Mouse (Mus musculus): ENCODE measurements around the gene Dao. TPM values are rescaled to one million over a fixed set of nuclear protein-coding genes. Genes with fewer than 3 reads are reported as not detected.

Dao gene
- polyA plus RNA-seq, 1 experiment from 2014 or later: 7.7 TPM

DNA sequence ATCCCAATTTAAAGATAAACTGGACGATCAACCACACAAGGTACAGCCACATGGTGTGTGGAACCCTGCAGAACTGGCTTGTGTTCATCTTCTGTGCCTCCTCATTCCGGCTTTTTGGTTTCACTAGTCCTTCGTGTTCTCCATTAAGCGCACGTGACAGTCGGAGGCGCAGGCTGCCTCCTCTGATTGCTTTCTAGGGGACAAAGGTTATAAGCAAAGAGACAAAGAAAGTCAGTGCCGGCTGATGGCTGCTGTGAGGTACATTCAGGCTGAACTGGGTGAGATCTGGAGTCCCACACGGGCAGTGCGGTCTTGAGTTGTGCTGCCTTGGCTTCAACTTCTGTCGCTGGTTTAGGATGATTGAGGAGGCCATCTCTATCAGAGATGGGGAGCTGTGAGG, 1.1 kb downstream of the Dao start:
- Histone ChIP-seq H3K27ac (ENCODE audit: low read depth, low read length) (no peak overlapping the region), H3K4me3 (ENCODE audit: low read length) (no peak overlapping the region), H3K4me2 (replicated peaks; ENCODE audit: low read depth, low read length) (no peak overlapping the region), H3K4me1 (ENCODE audit: control insufficient read depth, insufficient read depth, low read length) (no peaks in the 10 kb centered on the region), H3K9ac (ENCODE audit: low read depth, low read length) (no peak overlapping the region), H3K9me3 (ENCODE audit: control insufficient read depth, low read length) (no peaks in the 10 kb centered on the region), H3K36me3 (ENCODE audit: control insufficient read depth, insufficient read depth, low read length) (no peaks in the 10 kb centered on the region), H3K27me3 (ENCODE audit: control insufficient read depth, insufficient read depth, low read length) (no peaks in the 10 kb centered on the region)
- 68% methylated on average over 11 of the region's 11 CpGs for WGBS
- no peak for ATAC-seq (ENCODE audit: low FRiP score, low TSS enrichment)

DNA sequence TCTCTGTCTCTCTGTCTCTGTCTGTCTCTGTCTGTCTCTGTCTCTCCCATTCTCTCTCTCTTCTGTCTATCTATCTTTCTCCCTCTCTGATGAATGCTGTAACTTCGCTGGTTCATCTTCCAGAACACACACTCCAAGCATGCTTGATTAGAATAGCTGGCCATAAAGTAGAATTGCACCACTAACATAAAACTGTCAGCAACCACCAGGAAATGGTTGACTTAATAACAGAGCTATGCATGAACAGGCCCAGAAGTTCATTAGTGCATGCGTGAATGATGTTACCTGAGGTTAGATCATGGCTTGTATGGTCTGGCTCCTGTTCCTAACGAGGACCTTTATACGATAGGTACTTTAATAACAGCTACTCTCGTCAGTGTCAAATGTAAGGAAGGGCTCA, 1.6 kb downstream of the Dao start:
- WGBS: 24% methylated on average over 5 of the region's 5 CpGs
- no peaks in the 10 kb centered on the region for H3K4me1 ChIP-seq (ENCODE audit: control insufficient read depth, insufficient read depth, low read length)
- H3K4me3 ChIP-seq (ENCODE audit: low read length): no peak overlapping the region
- no peak for ATAC-seq (ENCODE audit: low FRiP score, low TSS enrichment)
- H3K9me3 ChIP-seq (ENCODE audit: control insufficient read depth, low read length): no peaks in the 10 kb centered on the region
- no peak overlapping the region for H3K9ac ChIP-seq (ENCODE audit: low read depth, low read length)
- H3K4me2 ChIP-seq (replicated peaks; ENCODE audit: low read depth, low read length): no peak overlapping the region
- no peaks in the 10 kb centered on the region for H3K36me3 ChIP-seq (ENCODE audit: control insufficient read depth, insufficient read depth, low read length)
- no peak overlapping the region for H3K27ac ChIP-seq (ENCODE audit: low read depth, low read length)
- H3K27me3 ChIP-seq (ENCODE audit: control insufficient read depth, insufficient read depth, low read length): no peaks in the 10 kb centered on the region

GRCm38 (mm10) chr5:114006974-114007373, 3.5 kb downstream of the Dao start:
- no peaks in the 10 kb centered on the region for H3K4me1 ChIP-seq (ENCODE audit: control insufficient read depth, insufficient read depth, low read length)
- no peaks in the 10 kb centered on the region for H3K9me3 ChIP-seq (ENCODE audit: control insufficient read depth, low read length)
- 60% methylated on average over 4 of the region's 4 CpGs for WGBS
- no peak; the same call in 1 of the 2 replicates for ATAC-seq (ENCODE audit: low FRiP score, low TSS enrichment)
- no peaks in the 10 kb centered on the region for H3K27me3 ChIP-seq (ENCODE audit: control insufficient read depth, insufficient read depth, low read length)
- H3K36me3 ChIP-seq (ENCODE audit: control insufficient read depth, insufficient read depth, low read length): no peaks in the 10 kb centered on the region
- H3K27ac ChIP-seq (ENCODE audit: low read depth, low read length): no peak overlapping the region
- no peak overlapping the region for H3K9ac ChIP-seq (ENCODE audit: low read depth, low read length)
- H3K4me2 ChIP-seq (replicated peaks; ENCODE audit: low read depth, low read length): no peak overlapping the region
- no peak overlapping the region for H3K4me3 ChIP-seq (ENCODE audit: low read length)

DNA sequence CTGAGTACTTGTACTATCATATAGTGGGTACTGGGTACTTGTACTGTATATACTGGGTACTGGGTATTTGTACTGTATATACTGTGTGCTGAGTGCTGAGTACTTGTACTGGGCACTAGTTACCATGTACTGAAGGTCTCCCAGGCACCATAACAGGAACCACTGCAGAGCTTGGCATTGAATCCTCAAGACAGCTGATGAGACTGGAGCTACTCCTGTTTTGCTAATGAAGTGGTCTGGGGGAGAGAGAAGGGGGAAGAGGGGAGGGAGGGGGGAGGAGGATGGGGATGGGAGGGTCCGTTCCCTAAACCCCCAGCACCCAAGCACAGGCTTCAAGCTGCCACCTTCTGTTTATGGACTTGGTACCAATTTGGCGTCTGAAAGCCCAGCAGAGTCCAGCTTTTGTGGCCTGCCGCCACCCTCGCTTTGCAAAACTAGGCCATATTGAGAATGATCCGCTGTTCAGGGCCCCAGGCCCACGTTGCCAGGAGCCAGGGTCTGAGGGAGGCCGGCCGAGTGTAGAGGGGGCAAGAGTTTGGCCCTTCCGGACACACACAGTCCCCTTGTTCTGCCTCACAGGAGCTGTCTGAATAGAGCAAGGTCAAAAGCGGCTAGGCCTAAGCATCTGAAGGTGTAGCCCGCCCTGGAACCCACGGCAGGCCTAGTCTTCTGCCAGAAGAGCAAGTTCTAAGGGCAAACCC, 4.4 kb downstream of the Dao start:
- Histone ChIP-seq H3K4me2 (replicated peaks; ENCODE audit: low read depth, low read length) (no peak overlapping the region), H3K36me3 (ENCODE audit: control insufficient read depth, insufficient read depth, low read length) (no peaks in the 10 kb centered on the region), H3K27me3 (ENCODE audit: control insufficient read depth, insufficient read depth, low read length) (no peaks in the 10 kb centered on the region), H3K27ac (ENCODE audit: low read depth, low read length) (no peak overlapping the region), H3K9ac (ENCODE audit: low read depth, low read length) (no peak overlapping the region), H3K4me1 (ENCODE audit: control insufficient read depth, insufficient read depth, low read length) (no peaks in the 10 kb centered on the region), H3K4me3 (ENCODE audit: low read length) (no peak overlapping the region), H3K9me3 (ENCODE audit: control insufficient read depth, low read length) (no peaks in the 10 kb centered on the region)
- WGBS: 77% methylated on average over 12 of the region's 12 CpGs
- no peak for ATAC-seq (ENCODE audit: low FRiP score, low TSS enrichment)

DNA sequence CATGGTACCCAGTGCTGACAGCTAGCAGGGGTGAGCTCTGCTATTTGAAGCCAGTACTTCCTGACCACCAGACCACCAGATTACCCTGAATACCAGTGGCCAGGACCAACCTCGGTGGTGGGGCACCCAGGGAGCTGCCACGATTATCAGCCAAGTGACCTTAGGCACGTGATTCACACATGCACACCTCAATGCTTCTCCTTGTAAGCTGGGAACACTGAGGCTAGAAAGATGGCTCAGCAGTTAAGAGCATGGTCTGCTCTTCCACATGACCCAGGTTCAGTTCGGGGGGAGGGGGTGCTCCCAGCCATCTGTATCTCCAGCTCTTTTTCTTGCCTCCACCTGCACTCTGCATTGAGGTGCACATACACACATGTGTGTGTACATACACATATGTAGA, 5.5 kb downstream of the Dao start:
- ATAC-seq (ENCODE audit: low FRiP score, low TSS enrichment): no peak
- Histone ChIP-seq H3K4me1 (ENCODE audit: control insufficient read depth, insufficient read depth, low read length) (no peaks in the 10 kb centered on the region), H3K27me3 (ENCODE audit: control insufficient read depth, insufficient read depth, low read length) (no peaks in the 10 kb centered on the region), H3K9me3 (ENCODE audit: control insufficient read depth, low read length) (no peaks in the 10 kb centered on the region), H3K4me3 (ENCODE audit: low read length) (no peak overlapping the region), H3K4me2 (replicated peaks; ENCODE audit: low read depth, low read length) (no peak overlapping the region), H3K27ac (ENCODE audit: low read depth, low read length) (no peak overlapping the region), H3K36me3 (ENCODE audit: control insufficient read depth, insufficient read depth, low read length) (no peaks in the 10 kb centered on the region), H3K9ac (ENCODE audit: low read depth, low read length) (no peak overlapping the region)
- 72% methylated on average over 4 of the region's 4 CpGs for WGBS

DNA sequence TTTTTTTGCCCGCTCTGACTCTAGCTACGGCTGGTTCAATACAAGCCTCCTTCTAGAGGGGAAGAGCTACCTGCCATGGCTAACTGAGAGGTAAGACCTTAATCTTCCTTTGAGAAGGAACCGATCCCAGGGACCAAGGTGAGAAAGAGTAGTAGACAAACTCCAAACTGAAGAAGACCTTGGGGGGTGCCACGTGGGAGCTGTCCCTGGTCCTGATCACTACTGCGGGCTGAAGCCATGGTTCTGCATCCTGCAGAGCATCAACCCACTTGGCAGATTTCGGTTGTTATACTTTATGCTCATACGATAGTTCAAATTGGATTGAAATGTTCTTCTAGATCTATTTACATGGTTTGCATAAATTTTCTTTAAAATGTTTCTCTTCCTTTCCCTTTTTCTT, 11.6 kb downstream of the Dao start:
- H3K27ac ChIP-seq (ENCODE audit: low read depth, low read length): no peak overlapping the region
- no peak for ATAC-seq (ENCODE audit: low FRiP score, low TSS enrichment)
- WGBS: 66% methylated on average over 7 of the region's 7 CpGs

DNA sequence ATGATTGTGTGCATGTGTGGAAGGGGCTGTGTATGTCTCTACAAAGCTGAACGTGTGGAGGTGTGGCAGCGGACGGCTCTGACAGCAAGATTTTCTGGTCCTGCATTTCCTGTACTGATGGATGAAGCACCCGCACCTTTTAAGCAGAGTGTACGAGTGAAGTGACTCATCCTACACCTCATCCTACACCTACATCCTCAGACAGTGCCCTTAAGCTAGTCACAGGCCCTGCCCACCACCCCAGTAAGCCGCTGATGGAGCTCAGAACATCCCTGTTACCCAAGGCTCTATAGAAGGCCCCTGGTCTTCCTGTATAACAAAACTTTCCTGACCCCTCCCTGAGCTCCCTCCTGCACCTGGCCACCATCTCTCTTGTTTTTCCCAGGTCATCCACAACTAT, 20.9 kb downstream of the Dao start:
- Histone ChIP-seq H3K9ac (ENCODE audit: low read depth, low read length) (no peak overlapping the region), H3K9me3 (ENCODE audit: control insufficient read depth, low read length) (no peaks in the 10 kb centered on the region), H3K4me1 (ENCODE audit: control insufficient read depth, insufficient read depth, low read length) (no peaks in the 10 kb centered on the region), H3K27me3 (ENCODE audit: control insufficient read depth, insufficient read depth, low read length) (no peaks in the 10 kb centered on the region), H3K27ac (ENCODE audit: low read depth, low read length) (no peak overlapping the region), H3K4me3 (ENCODE audit: low read length) (no peak overlapping the region), H3K36me3 (ENCODE audit: control insufficient read depth, insufficient read depth, low read length) (no peaks in the 10 kb centered on the region), H3K4me2 (replicated peaks; ENCODE audit: low read depth, low read length) (peak overlapping the region; percentile 6; the same call in 1 of the 2 replicates)
- no peak for ATAC-seq (ENCODE audit: low FRiP score, low TSS enrichment)
- 60% methylated on average over 6 of the region's 6 CpGs for WGBS

More for the DNA sequence above, 11.6 kb downstream of the Dao start:
- Histone ChIP-seq H3K4me1 (ENCODE audit: control insufficient read depth, insufficient read depth, low read length) (no peaks in the 10 kb centered on the region), H3K36me3 (ENCODE audit: control insufficient read depth, insufficient read depth, low read length) (no peaks in the 10 kb centered on the region), H3K9ac (ENCODE audit: low read depth, low read length) (no peak overlapping the region), H3K27me3 (ENCODE audit: control insufficient read depth, insufficient read depth, low read length) (no peaks in the 10 kb centered on the region), H3K9me3 (ENCODE audit: control insufficient read depth, low read length) (no peaks in the 10 kb centered on the region), H3K4me3 (ENCODE audit: low read length) (no peak overlapping the region), H3K4me2 (replicated peaks; ENCODE audit: low read depth, low read length) (no peak overlapping the region)

GRCm38 (mm10) chr5:114024885-114025284, 21.4 kb downstream of the Dao start:
- Histone ChIP-seq H3K4me3 (ENCODE audit: low read length) (no peak overlapping the region), H3K9ac (ENCODE audit: low read depth, low read length) (no peak overlapping the region), H3K27me3 (ENCODE audit: control insufficient read depth, insufficient read depth, low read length) (no peaks in the 10 kb centered on the region), H3K9me3 (ENCODE audit: control insufficient read depth, low read length) (no peaks in the 10 kb centered on the region), H3K4me2 (replicated peaks; ENCODE audit: low read depth, low read length) (peak overlapping the region; percentile 6; the same call in 1 of the 2 replicates), H3K36me3 (ENCODE audit: control insufficient read depth, insufficient read depth, low read length) (no peaks in the 10 kb centered on the region), H3K4me1 (ENCODE audit: control insufficient read depth, insufficient read depth, low read length) (no peaks in the 10 kb centered on the region), H3K27ac (ENCODE audit: low read depth, low read length) (no peak overlapping the region)
- 0 out of 2 replicates have a peak, but pooled peaks have one; percentile 24 for ATAC-seq (ENCODE audit: low FRiP score, low TSS enrichment)
- WGBS: 9% methylated on average over 10 of the region's 10 CpGs

- no peaks in the 10 kb centered on the region for H3K36me3 ChIP-seq (ENCODE audit: control insufficient read depth, insufficient read depth, low read length)
- no peak overlapping the region for H3K27ac ChIP-seq (ENCODE audit: low read depth, low read length)
- no peak overlapping the region for H3K4me3 ChIP-seq (ENCODE audit: low read length)
- H3K4me1 ChIP-seq (ENCODE audit: control insufficient read depth, insufficient read depth, low read length): no peaks in the 10 kb centered on the region
- no peak overlapping the region for H3K4me2 ChIP-seq (replicated peaks; ENCODE audit: low read depth, low read length)
- H3K9me3 ChIP-seq (ENCODE audit: control insufficient read depth, low read length): no peaks in the 10 kb centered on the region
- no peak overlapping the region for H3K9ac ChIP-seq (ENCODE audit: low read depth, low read length)
- no peak for ATAC-seq (ENCODE audit: low FRiP score, low TSS enrichment)
- WGBS: 85% methylated on average over 12 of the region's 12 CpGs
- no peaks in the 10 kb centered on the region for H3K27me3 ChIP-seq (ENCODE audit: control insufficient read depth, insufficient read depth, low read length)
These were observed 23.9 kb downstream of the Dao start for GRCm38 (mm10) chr5:114027217-114027944.

Data from kidney, embryonic 14.5 days (tissue).